Mouse (Mus musculus) adrenal gland (tissue): Measurements from ENCODE around the gene Robo2.
"Not testable (repeated sequence)": the region's sequence is repeated elsewhere in the genome, so short reads cannot be mapped to it uniquely, and the experiment has no call there.

Source experiments
- intact Hi-C: fragments of 180-260 bp; cut with DNase I; formaldehyde crosslinking; loops from one replicate; pipeline ENCODE4 v1.15.1; 2025

Robo2 gene

GRCm38 (mm10) chr16:74216879-74217415 lies 194.7 kb downstream of the Robo2 start:
- intact Hi-C loops: no loop called here

GRCm38 (mm10) chr16:74215791-74216190 lies 195.8 kb downstream of the Robo2 start:
- intact Hi-C loops: no loop called here

- intact Hi-C loops: no loop called here
Observed at GRCm38 (mm10) chr16:74200705-74201104, 210.9 kb downstream of the Robo2 start.

- intact Hi-C loops: no loop called here
Observed at GRCm38 (mm10) chr16:74200024-74200703, 211.5 kb downstream of the Robo2 start.

- intact Hi-C loops: no loop called here
Observed at GRCm38 (mm10) chr16:74192979-74193554, 218.6 kb downstream of the Robo2 start.

GRCm38 (mm10) chr16:74191621-74192020 lies 220.0 kb downstream of the Robo2 start:
- intact Hi-C loops: no loop called here

GRCm38 (mm10) chr16:74182509-74183113 lies 229.0 kb downstream of the Robo2 start:
- intact Hi-C loops: no loop called here

- intact Hi-C loops: no loop called here
Observed at GRCm38 (mm10) chr16:74172673-74173072, 239.0 kb downstream of the Robo2 start.

GRCm38 (mm10) chr16:74169642-74170041 lies 242.0 kb downstream of the Robo2 start:
- intact Hi-C loops: no loop called here

GRCm38 (mm10) chr16:74169121-74169520 lies 242.5 kb downstream of the Robo2 start:
- intact Hi-C loops: no loop called here

- intact Hi-C loops: no loop called here
Observed at GRCm38 (mm10) chr16:74167832-74168231, 243.8 kb downstream of the Robo2 start.

- intact Hi-C loops: no loop called here
Observed at GRCm38 (mm10) chr16:74162041-74162440, 249.6 kb downstream of the Robo2 start.

GRCm38 (mm10) chr16:74159189-74159588 lies 252.4 kb downstream of the Robo2 start:
- intact Hi-C loops: no loop called here

- intact Hi-C loops: no loop called here
Observed at GRCm38 (mm10) chr16:74136181-74136580, 275.4 kb downstream of the Robo2 start.

GRCm38 (mm10) chr16:74132833-74133232 lies 278.8 kb downstream of the Robo2 start:
- intact Hi-C loops: no loop called here

GRCm38 (mm10) chr16:74131370-74131769 lies 280.3 kb downstream of the Robo2 start:
- intact Hi-C loops: no loop called here

- intact Hi-C loops: no loop called here
Observed at GRCm38 (mm10) chr16:74128443-74128983, 283.1 kb downstream of the Robo2 start.

- intact Hi-C loops: no loop called here
Observed at GRCm38 (mm10) chr16:74113155-74113554, 298.5 kb downstream of the Robo2 start.

GRCm38 (mm10) chr16:74111101-74111500 lies 300.5 kb downstream of the Robo2 start:
- intact Hi-C loops: no loop called here

GRCm38 (mm10) chr16:74104449-74104848 lies 307.2 kb downstream of the Robo2 start:
- intact Hi-C loops: not testable (repeated sequence)

GRCm38 (mm10) chr16:74092997-74093801 lies 318.4 kb downstream of the Robo2 start:
- intact Hi-C loops: no loop called here
